Mouse (Mus musculus) forebrain, embryonic 14.5 days (tissue): ENCODE data around the gene Kcnk2. TPM values are rescaled to one million over a fixed set of nuclear protein-coding genes. Genes with fewer than 3 reads are reported as not detected.
"Not testable (repeated sequence)": the region's sequence is repeated elsewhere in the genome, so short reads cannot be mapped to it uniquely, and the experiment has no call there.

Source experiments
- ATAC-seq: fragments of 200-750 bp; cut with Nextera tagmentation; 2 replicates; pipeline ENCODE4 v1.8.0; 2017; ENCODE audit warnings: mild to moderate bottlenecking, moderate library complexity
- DNase-seq: peaks from one replicate; pipeline ENCODE4 v3.0.0-alpha.2; 2015; ENCODE audit warnings: low spot score
- H3K27ac ChIP-seq: fragments of 300-500 bp; sonication (generic); 2 replicates; pipeline ENCODE4 v1.5.1; 2014; ENCODE audit warnings: low read depth, mild to moderate bottlenecking, control low read depth, low read length, moderate library complexity
- H3K27me3 ChIP-seq: fragments of 300-500 bp; sonication (generic); replicated peaks from 2 replicates; pipeline ENCODE4 v1.6.1; 2014; ENCODE audit warnings: low read length, control low read depth, mixed read lengths; ENCODE audit not compliant: control insufficient read depth, insufficient read depth
- H3K36me3 ChIP-seq: fragments of 300-500 bp; sonication (generic); 2 replicates; pipeline ENCODE4 v1.6.1; 2014; ENCODE audit warnings: low read length, control low read depth; ENCODE audit not compliant: control insufficient read depth, insufficient read depth
- H3K4me1 ChIP-seq: fragments of 300-500 bp; sonication (generic); 2 replicates; pipeline ENCODE4 v1.6.1; 2014; ENCODE audit warnings: antibody characterized with exemption, low read length, control low read depth; ENCODE audit not compliant: control insufficient read depth, insufficient read depth
- H3K4me2 ChIP-seq: fragments of 300-500 bp; sonication (generic); 2 replicates; pipeline ENCODE4 v1.6.1; 2014; ENCODE audit warnings: mild to moderate bottlenecking, control low read depth, low read length
- H3K4me3 ChIP-seq: fragments of 300-500 bp; sonication (generic); 2 replicates; pipeline ENCODE4 v1.5.1; 2014; ENCODE audit warnings: low read depth, low read length, control low read depth
- H3K9ac ChIP-seq: fragments of 300-500 bp; sonication (generic); 2 replicates; pipeline ENCODE4 v1.6.1; 2014; ENCODE audit warnings: mild to moderate bottlenecking, low read length, control low read depth, moderate library complexity
- H3K9me3 ChIP-seq: fragments of 300-500 bp; sonication (generic); replicated peaks from 2 replicates; pipeline ENCODE4 v1.6.1; 2016; ENCODE audit warnings: low read length, control low read depth, mixed read lengths; ENCODE audit not compliant: control insufficient read depth
- WGBS: fragments of 180-500 bp; shearing (Covaris S2); extraction: QIAGEN DNeasy Blood & Tissue Kit; methylation state at CpG from one replicate; pipeline ENCODE4 v1.1.7; 2014; 5-methylcytosine and 5-hydroxymethylcytosine counted together
- polyA plus RNA-seq: library from polyadenylated mRNA; unstranded; fragments of >200 nt; fragmentation: Nextera tagmentation; extraction: Ambion mirVana; gene quantifications from 2 replicates; pipeline ENCODE4 v1.2.1, GENCODE M21; 2014

Gene Kcnk2
- polyA plus RNA-seq, 1 experiment from 2014 or later = 20.5 TPM

- ATAC-seq (no peak), DNase-seq (no peak)
- no peak overlapping the region for H3K4me2 ChIP-seq
- no peak overlapping the region for H3K27ac ChIP-seq
- H3K36me3 ChIP-seq = no peaks in the 10 kb centered on the region
- H3K4me1 ChIP-seq = no peaks in the 10 kb centered on the region
- WGBS = 87% methylated on average over 2 of the region's 2 CpGs
- H3K27me3 ChIP-seq = no peaks in the 10 kb centered on the region
- no peak overlapping the region for H3K4me3 ChIP-seq
- no peak overlapping the region for H3K9ac ChIP-seq
- H3K9me3 ChIP-seq = no peaks in the 10 kb centered on the region
These were observed 129.8 kb downstream of the Kcnk2 start for GRCm38 (mm10) chr1:189272281-189272680.

DNA sequence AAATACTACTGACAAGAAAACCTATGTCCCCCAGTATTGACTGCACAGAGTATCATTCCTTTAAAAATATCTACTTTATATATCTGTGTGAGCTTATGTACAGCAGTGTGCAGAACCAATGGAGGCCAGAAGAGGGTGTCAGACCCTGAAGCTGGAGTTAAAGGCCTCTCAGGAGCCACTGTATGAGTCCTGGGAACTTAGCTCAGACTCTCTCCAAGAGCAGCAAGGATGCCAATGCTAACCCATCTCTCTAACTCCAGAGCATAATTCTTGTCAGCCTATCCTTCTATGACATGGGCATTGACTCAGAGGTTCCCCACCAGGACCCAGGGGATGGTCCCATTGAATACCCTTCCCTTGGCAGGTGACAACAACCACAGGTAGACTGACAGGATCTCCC, 148.4 kb downstream of the Kcnk2 start:
- no peak overlapping the region for H3K27ac ChIP-seq
- no peak overlapping the region for H3K9ac ChIP-seq
- no peak overlapping the region for H3K4me2 ChIP-seq
- no peaks in the 10 kb centered on the region for H3K36me3 ChIP-seq
- H3K27me3 ChIP-seq = no peaks in the 10 kb centered on the region
- ATAC-seq (no peak), DNase-seq (no peak)
- no peak overlapping the region for H3K4me3 ChIP-seq
- no peaks in the 10 kb centered on the region for H3K4me1 ChIP-seq
- no peaks in the 10 kb centered on the region for H3K9me3 ChIP-seq

DNA sequence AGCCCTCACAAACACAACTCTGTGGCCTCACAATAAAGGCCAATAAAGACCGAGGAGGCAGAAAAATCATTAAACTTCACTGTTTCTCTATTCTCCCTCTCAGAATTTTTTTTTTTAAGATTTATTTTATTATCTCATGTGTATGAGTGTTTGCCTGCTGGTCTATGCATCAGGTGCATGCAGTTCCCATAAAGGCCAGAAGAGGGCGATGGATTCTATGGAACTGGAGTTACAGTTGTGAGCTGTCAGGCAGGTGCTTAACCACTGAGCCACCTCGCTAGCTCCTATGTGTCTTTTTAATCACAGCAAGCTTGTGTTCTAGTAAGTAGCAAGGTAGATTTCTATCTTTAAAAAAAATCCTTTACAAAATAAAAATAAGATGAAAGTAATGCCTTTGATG, 148.9 kb downstream of the Kcnk2 start:
- no peak overlapping the region for H3K9ac ChIP-seq
- DNase-seq (no peak), ATAC-seq (no peak)
- no peaks in the 10 kb centered on the region for H3K36me3 ChIP-seq
- WGBS = 62% methylated on average over 3 of the region's 3 CpGs
- H3K27me3 ChIP-seq = no peaks in the 10 kb centered on the region
- H3K27ac ChIP-seq = no peak overlapping the region
- no peak overlapping the region for H3K4me3 ChIP-seq
- H3K4me2 ChIP-seq = no peak overlapping the region
- H3K4me1 ChIP-seq = no peaks in the 10 kb centered on the region
- no peaks in the 10 kb centered on the region for H3K9me3 ChIP-seq

- not testable (repeated sequence) for H3K4me1 ChIP-seq, H3K9ac ChIP-seq, H3K27ac ChIP-seq, DNase-seq, H3K27me3 ChIP-seq, H3K4me2 ChIP-seq, H3K36me3 ChIP-seq, ATAC-seq, H3K9me3 ChIP-seq, H3K4me3 ChIP-seq
- WGBS = 88% methylated on average over 2 of the region's 2 CpGs
These were observed 158.9 kb downstream of the Kcnk2 start for GRCm38 (mm10) chr1:189243206-189243605.

DNA sequence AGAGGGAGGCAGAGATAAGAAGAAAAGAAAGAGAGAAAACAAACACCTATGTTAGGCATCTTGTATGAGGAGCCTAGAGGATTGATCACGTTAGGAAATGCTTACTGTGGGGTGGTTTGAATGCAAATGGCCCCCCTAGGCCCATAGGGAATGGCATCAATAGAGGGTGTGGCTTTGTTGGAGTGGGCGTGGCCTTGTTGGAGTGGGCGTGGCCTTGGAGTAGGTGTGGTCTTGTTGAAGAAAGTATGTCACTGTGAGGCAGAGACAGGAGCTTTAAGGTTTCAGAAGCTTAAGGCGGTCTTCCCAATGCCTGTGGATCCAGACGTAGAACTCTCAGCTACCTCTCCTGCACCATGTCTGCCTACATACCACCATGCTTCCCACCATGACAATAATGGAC, 166.8 kb downstream of the Kcnk2 start:
- no peak overlapping the region for H3K4me3 ChIP-seq
- no peaks in the 10 kb centered on the region for H3K4me1 ChIP-seq
- WGBS = 61% methylated on average over 5 of the region's 5 CpGs
- no peaks in the 10 kb centered on the region for H3K9me3 ChIP-seq
- no peak overlapping the region for H3K4me2 ChIP-seq
- H3K36me3 ChIP-seq = no peaks in the 10 kb centered on the region
- H3K9ac ChIP-seq = no peak overlapping the region
- DNase-seq = no peak
- ATAC-seq = no peak
- no peak overlapping the region for H3K27ac ChIP-seq
- H3K27me3 ChIP-seq = no peaks in the 10 kb centered on the region

GRCm38 (mm10) chr1:189232829-189233228, 169.2 kb downstream of the Kcnk2 start:
- no peak overlapping the region for H3K4me2 ChIP-seq
- no peaks in the 10 kb centered on the region for H3K27me3 ChIP-seq
- H3K36me3 ChIP-seq = no peaks in the 10 kb centered on the region
- ATAC-seq (no peak), DNase-seq (no peak)
- H3K4me1 ChIP-seq = no peaks in the 10 kb centered on the region
- no peaks in the 10 kb centered on the region for H3K9me3 ChIP-seq
- 83% methylated on average over 6 of the region's 6 CpGs for WGBS
- H3K27ac ChIP-seq = no peak overlapping the region
- H3K9ac ChIP-seq = no peak overlapping the region
- no peak overlapping the region for H3K4me3 ChIP-seq

DNA sequence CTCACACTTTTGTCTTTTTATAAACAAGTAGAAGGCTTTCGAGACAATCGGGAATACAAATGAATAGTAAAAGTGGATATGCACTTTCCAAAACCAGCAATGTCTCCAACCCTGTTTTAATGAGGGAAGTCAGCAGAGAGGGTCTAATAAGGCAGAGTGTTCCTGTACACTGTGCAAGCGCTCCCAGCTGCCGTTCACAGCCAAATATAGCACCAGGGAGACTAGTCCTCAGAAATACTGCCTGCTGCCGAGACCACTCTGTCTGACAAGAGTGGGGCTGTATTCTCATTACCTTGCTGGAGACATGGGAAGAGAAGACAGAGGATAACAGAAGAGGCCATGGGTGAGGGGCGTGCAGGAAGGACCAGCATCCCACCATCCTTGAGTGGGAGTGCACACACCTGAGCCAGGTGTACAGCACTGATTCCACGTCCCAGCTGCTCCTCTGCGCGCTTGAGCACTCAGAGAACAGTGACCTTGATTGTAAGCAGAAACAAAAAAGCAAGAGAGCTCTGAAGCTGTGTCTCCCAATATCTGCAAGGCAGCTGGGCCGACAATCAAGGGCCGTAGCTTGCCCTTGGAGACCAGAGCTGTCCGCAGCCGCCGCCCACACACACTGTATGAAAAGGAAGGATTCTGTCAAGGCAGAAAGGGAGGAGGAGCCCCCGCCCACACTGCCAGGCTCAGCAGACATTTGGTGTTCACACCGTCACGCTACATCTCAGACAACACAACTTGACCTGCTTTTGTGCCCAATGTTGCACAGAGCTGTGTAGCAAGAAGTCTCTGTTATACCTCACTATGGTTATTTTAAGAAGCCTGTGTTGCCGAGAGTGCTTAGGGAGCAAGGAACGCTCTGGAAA, 173.6 kb downstream of the Kcnk2 start:
- Histone ChIP-seq H3K27me3 (no peaks in the 10 kb centered on the region), H3K4me2 (no peak overlapping the region), H3K4me3 (no peak overlapping the region), H3K9ac (no peak overlapping the region), H3K9me3 (no peaks in the 10 kb centered on the region), H3K4me1 (no peaks in the 10 kb centered on the region), H3K27ac (no peak overlapping the region), H3K36me3 (no peaks in the 10 kb centered on the region)
- DNase-seq (no peak), ATAC-seq (no peak)
- 77% methylated on average over 19 of the region's 19 CpGs for WGBS

- no peak overlapping the region for H3K4me2 ChIP-seq
- H3K4me3 ChIP-seq = no peak overlapping the region
- no peak for DNase-seq
- no peak for ATAC-seq
- no peaks in the 10 kb centered on the region for H3K36me3 ChIP-seq
- no peak overlapping the region for H3K9ac ChIP-seq
- no peaks in the 10 kb centered on the region for H3K4me1 ChIP-seq
- WGBS = 83% methylated on average over 4 of the region's 4 CpGs
- H3K9me3 ChIP-seq = no peaks in the 10 kb centered on the region
- H3K27ac ChIP-seq = no peak overlapping the region
- no peaks in the 10 kb centered on the region for H3K27me3 ChIP-seq
These were observed 174.6 kb downstream of the Kcnk2 start for GRCm38 (mm10) chr1:189227479-189227878.

DNA sequence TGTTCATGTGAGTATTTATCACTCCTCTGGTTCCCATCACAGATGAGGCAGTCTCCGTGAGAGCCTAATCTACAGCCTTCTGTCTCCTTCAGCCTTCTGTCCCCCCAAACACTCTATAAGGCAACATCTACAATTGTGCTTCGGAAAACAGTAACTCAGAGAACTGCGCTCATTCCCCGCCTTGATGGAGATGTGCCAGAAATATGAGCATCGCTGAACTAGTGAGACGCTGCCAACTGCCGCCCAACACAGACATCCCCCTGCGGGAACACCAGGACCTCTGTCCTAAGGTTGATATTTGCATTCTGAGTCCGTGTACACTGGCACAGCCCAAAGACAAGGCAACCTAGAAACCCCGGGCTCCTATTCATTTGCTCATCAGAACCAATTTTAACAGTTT, 183.0 kb downstream of the Kcnk2 start:
- ATAC-seq (no peak), DNase-seq (peak; percentile 59)
- Histone ChIP-seq H3K9me3 (no peaks in the 10 kb centered on the region), H3K4me2 (no peak overlapping the region), H3K4me1 (peaks cover 9% of the 10 kb centered on the region; the same call in 1 of the 2 replicates), H3K36me3 (no peaks in the 10 kb centered on the region), H3K4me3 (no peak overlapping the region), H3K9ac (no peak overlapping the region), H3K27ac (no peak overlapping the region), H3K27me3 (no peaks in the 10 kb centered on the region)
- WGBS = 71% methylated on average over 10 of the region's 10 CpGs
